Mouse (Mus musculus): ENCODE data around the gene Rph3al. TPM values are rescaled to one million over a fixed set of nuclear protein-coding genes. Genes with fewer than 3 reads are reported as not detected.

The Rph3al gene
- polyA plus RNA-seq, 1 experiment from 2014 or later = 1.6 TPM

DNA sequence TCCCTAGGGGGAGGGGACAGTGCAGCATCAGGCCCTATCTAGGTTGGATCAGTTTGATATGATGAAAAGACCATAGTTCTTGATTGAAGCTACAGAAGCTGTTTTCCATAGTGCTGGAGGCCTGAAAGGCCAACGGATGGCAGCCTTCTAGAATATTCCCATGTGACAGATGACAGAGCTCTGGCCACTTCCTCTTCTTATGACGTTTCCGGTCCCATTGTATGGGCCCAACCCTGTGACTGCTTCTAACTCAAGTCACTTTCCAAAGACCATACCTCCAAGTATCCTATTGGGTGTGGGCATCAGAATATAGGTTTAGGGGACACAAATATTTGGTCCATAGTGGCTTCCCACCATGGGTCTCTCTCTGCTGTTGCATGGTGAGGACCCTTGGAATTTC lies 57.0 kb downstream of the Rph3al start:
- 95% methylated on average over 3 of the region's 3 CpGs for WGBS
- H3K4me3 ChIP-seq (replicated peaks; ENCODE audit: low read depth, low read length) = no peak overlapping the region
- no peaks in the 10 kb centered on the region for H3K9me3 ChIP-seq (ENCODE audit: control insufficient read depth, low read length)
- H3K27me3 ChIP-seq (ENCODE audit: control insufficient read depth, insufficient read depth, low read length) = no peaks in the 10 kb centered on the region
- ATAC-seq (ENCODE audit: low FRiP score, low TSS enrichment) (no peak), DNase-seq (no peak)
- H3K36me3 ChIP-seq (ENCODE audit: control insufficient read depth, insufficient read depth, low read length) = no peaks in the 10 kb centered on the region
- no peak overlapping the region for H3K4me2 ChIP-seq (ENCODE audit: low read length)
- H3K9ac ChIP-seq (replicated peaks; ENCODE audit: low read length) = no peak overlapping the region
- no peak overlapping the region for H3K27ac ChIP-seq (replicated peaks; ENCODE audit: low read depth, low read length)
- H3K4me1 ChIP-seq (ENCODE audit: control insufficient read depth, insufficient read depth, low read length) = peaks cover 5% of the 10 kb centered on the region; the same call in 1 of the 2 replicates

DNA sequence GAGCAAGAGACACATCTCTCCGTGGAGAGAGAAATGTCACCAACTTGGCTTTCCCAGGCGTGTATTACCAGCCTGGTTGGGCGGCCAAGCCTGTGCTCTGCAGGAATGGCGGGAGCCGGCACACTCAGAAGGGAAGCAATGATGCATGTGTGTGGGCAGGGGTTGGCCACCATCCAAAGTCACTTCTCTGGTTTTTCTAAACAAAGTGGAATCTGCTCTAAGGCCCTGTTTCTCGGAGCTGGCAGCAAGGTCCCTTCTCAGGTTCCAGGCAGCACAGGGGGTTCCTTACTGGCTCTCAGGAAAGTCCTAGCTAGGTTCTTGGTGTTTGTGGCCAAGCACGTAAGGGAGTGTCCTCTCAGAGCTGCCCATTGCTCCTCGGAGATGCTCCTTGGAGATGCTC lies 58.2 kb downstream of the Rph3al start:
- H3K4me3 ChIP-seq (replicated peaks; ENCODE audit: low read depth, low read length) = no peak overlapping the region
- WGBS = 66% methylated on average over 8 of the region's 8 CpGs
- H3K27ac ChIP-seq (replicated peaks; ENCODE audit: low read depth, low read length) = no peak overlapping the region
- H3K4me1 ChIP-seq (ENCODE audit: control insufficient read depth, insufficient read depth, low read length) = peaks cover 5% of the 10 kb centered on the region; the same call in 1 of the 2 replicates
- H3K9ac ChIP-seq (replicated peaks; ENCODE audit: low read length) = no peak overlapping the region
- no peaks in the 10 kb centered on the region for H3K9me3 ChIP-seq (ENCODE audit: control insufficient read depth, low read length)
- no peak for DNase-seq
- H3K27me3 ChIP-seq (ENCODE audit: control insufficient read depth, insufficient read depth, low read length) = no peaks in the 10 kb centered on the region
- H3K4me2 ChIP-seq (ENCODE audit: low read length) = no peak overlapping the region
- H3K36me3 ChIP-seq (ENCODE audit: control insufficient read depth, insufficient read depth, low read length) = no peaks in the 10 kb centered on the region
- ATAC-seq (ENCODE audit: low FRiP score, low TSS enrichment) = no peak

DNA sequence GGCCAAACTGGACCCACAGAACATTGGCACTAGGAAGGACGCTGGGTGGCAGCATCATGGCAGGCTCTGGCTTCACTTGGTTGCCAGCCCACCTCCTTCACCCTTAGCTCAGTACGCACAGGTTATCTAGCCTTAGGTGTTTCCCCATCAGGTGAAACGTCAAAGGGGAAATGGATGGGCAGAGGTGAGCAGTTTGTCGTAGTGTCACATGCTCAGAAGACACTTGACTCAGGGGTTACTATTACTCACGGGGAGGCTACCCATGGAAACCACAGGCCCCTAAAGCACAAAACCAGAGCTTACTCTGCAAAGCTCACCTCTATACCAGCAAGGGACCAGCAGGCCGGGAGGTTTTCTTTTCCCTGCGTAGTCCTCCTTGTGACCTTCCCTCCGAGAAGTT lies 59.8 kb downstream of the Rph3al start:
- no peak for DNase-seq
- peaks cover 5% of the 10 kb centered on the region; the same call in 1 of the 2 replicates for H3K4me1 ChIP-seq (ENCODE audit: control insufficient read depth, insufficient read depth, low read length)
- no peak overlapping the region for H3K9ac ChIP-seq (replicated peaks; ENCODE audit: low read length)
- no peak overlapping the region for H3K27ac ChIP-seq (replicated peaks; ENCODE audit: low read depth, low read length)
- 89% methylated on average over 8 of the region's 8 CpGs for WGBS
- no peaks in the 10 kb centered on the region for H3K36me3 ChIP-seq (ENCODE audit: control insufficient read depth, insufficient read depth, low read length)
- ATAC-seq (ENCODE audit: low FRiP score, low TSS enrichment) = no peak
- H3K4me3 ChIP-seq (replicated peaks; ENCODE audit: low read depth, low read length) = no peak overlapping the region
- no peaks in the 10 kb centered on the region for H3K27me3 ChIP-seq (ENCODE audit: control insufficient read depth, insufficient read depth, low read length)
- no peak overlapping the region for H3K4me2 ChIP-seq (ENCODE audit: low read length)
- no peaks in the 10 kb centered on the region for H3K9me3 ChIP-seq (ENCODE audit: control insufficient read depth, low read length)

DNA sequence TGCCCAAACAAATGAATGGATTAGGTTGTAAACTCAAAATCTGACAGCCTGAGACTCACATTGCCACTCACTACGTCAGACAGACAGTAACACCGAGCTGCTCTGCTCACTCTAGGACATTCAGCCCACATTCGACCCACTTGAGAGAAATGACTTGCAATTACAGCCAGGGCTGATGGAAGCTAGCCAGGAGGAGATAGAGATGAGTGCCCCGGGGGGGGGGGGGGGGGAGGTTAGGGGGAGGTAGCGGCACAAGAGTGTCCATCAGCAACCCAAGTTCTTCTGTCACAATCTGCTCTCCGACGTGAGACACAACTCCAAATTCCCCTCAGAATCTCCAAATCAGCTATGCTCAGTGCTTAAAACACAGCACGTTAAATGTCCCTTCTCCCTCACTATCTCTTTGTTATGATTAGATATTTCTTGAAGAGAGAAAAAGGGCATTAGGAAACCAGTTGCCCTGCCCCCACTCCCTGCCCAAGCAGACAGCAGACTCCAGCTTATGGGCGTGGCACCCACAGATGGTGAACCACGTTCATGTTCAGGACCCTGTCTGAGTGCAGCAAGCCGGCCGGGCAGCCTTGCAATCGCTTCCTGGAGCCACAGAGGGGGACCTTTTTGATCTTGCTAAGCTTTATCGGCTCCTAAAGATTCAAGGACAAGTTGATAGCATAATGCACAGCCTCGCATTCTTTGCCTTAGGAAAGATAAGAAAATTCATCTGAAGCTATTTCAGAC lies 62.0 kb downstream of the Rph3al start:
- Histone ChIP-seq H3K27me3 (ENCODE audit: control insufficient read depth, insufficient read depth, low read length) (no peaks in the 10 kb centered on the region), H3K36me3 (ENCODE audit: control insufficient read depth, insufficient read depth, low read length) (no peaks in the 10 kb centered on the region), H3K4me1 (ENCODE audit: control insufficient read depth, insufficient read depth, low read length) (peaks cover 9% of the 10 kb centered on the region; the same call in 1 of the 2 replicates), H3K27ac (replicated peaks; ENCODE audit: low read depth, low read length) (no peak overlapping the region), H3K9me3 (ENCODE audit: control insufficient read depth, low read length) (no peaks in the 10 kb centered on the region), H3K4me3 (replicated peaks; ENCODE audit: low read depth, low read length) (no peak overlapping the region), H3K4me2 (ENCODE audit: low read length) (no peak overlapping the region), H3K9ac (replicated peaks; ENCODE audit: low read length) (no peak overlapping the region)
- ATAC-seq (ENCODE audit: low FRiP score, low TSS enrichment) (no peak), DNase-seq (no peak)
- WGBS = 46% methylated on average over 15 of the region's 15 CpGs

DNA sequence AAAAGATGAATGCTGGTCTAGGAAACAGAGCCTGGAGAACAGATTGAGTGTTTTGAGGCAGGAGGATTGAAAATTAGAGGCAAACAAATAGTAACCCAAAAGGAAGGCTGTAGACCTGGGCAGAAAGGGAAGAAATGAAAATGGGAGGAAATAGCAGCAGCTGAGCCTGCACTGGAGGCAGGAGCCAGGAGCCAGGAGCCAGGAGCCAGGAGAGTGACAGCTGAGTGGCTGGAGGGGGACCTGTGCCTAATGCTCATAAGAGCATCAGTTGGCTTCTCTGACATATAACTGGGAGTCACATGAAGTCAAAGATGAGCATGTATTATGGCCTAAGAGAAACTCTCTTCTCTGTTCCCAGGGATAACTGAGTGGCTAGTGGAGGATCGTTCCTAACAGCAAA lies 66.5 kb downstream of the Rph3al start:
- Histone ChIP-seq H3K9me3 (ENCODE audit: control insufficient read depth, low read length) (no peaks in the 10 kb centered on the region), H3K27me3 (ENCODE audit: control insufficient read depth, insufficient read depth, low read length) (no peaks in the 10 kb centered on the region), H3K4me3 (replicated peaks; ENCODE audit: low read depth, low read length) (no peak overlapping the region), H3K4me1 (ENCODE audit: control insufficient read depth, insufficient read depth, low read length) (peaks cover 17% of the 10 kb centered on the region; the same call in 1 of the 2 replicates), H3K4me2 (ENCODE audit: low read length) (no peak overlapping the region), H3K27ac (replicated peaks; ENCODE audit: low read depth, low read length) (no peak overlapping the region), H3K9ac (replicated peaks; ENCODE audit: low read length) (no peak overlapping the region), H3K36me3 (ENCODE audit: control insufficient read depth, insufficient read depth, low read length) (no peaks in the 10 kb centered on the region)
- DNase-seq (no peak), ATAC-seq (ENCODE audit: low FRiP score, low TSS enrichment) (no peak)
- WGBS = 85% methylated on average over 1 of the region's 1 CpGs

DNA sequence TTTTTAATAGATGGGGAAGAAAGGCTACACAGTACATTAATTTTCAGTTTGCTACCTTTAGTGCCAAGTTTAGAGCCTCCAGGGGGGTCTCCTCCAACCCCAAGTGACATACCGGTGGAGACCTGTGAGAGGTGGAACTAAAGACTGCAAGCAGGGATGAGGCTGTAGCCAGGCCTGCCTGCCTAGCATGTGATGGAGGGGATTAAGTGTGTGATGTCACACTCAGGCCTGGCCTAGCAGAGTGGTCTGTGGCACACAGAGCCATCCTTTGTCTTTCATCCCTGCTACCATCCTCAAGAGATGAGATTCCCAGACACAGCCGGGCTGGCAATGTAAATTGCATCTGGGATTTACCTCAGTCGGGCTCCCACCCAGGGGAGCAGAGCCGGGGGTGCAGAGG lies 67.3 kb downstream of the Rph3al start:
- Histone ChIP-seq H3K36me3 (ENCODE audit: control insufficient read depth, insufficient read depth, low read length) (no peaks in the 10 kb centered on the region), H3K27ac (replicated peaks; ENCODE audit: low read depth, low read length) (peak overlapping the region; percentile 41; the same call in 1 of the 2 replicates), H3K4me2 (ENCODE audit: low read length) (no peak overlapping the region), H3K4me1 (ENCODE audit: control insufficient read depth, insufficient read depth, low read length) (peaks cover 19% of the 10 kb centered on the region; the same call in 1 of the 2 replicates), H3K4me3 (replicated peaks; ENCODE audit: low read depth, low read length) (no peak overlapping the region), H3K9me3 (ENCODE audit: control insufficient read depth, low read length) (no peaks in the 10 kb centered on the region), H3K27me3 (ENCODE audit: control insufficient read depth, insufficient read depth, low read length) (no peaks in the 10 kb centered on the region), H3K9ac (replicated peaks; ENCODE audit: low read length) (no peak overlapping the region)
- DNase-seq = no peak
- WGBS = 35% methylated on average over 4 of the region's 4 CpGs
- ATAC-seq (ENCODE audit: low FRiP score, low TSS enrichment) = no peak

DNA sequence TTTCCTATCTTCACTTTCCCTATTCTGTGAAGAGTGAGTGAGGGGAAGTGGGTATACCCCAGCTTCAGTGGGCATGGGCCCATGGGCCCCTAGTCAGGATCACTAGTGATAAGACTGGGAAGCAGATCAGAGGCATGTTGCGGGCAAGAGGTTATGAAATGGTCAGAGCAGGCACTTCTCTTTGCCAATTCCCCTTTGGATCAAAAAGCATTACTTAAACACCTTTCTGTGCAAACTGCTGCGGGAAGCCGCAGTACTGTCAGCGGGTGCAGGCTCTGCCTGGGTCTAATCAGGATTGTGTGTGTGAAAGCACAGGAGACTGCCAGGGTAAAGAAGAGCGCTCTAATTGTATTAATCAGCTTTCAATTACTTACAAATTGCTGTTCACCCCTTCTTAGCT lies 67.8 kb downstream of the Rph3al start:
- ATAC-seq (ENCODE audit: low FRiP score, low TSS enrichment) = no peak
- 58% methylated on average over 5 of the region's 5 CpGs for WGBS
- no peak overlapping the region for H3K9ac ChIP-seq (replicated peaks; ENCODE audit: low read length)

DNA sequence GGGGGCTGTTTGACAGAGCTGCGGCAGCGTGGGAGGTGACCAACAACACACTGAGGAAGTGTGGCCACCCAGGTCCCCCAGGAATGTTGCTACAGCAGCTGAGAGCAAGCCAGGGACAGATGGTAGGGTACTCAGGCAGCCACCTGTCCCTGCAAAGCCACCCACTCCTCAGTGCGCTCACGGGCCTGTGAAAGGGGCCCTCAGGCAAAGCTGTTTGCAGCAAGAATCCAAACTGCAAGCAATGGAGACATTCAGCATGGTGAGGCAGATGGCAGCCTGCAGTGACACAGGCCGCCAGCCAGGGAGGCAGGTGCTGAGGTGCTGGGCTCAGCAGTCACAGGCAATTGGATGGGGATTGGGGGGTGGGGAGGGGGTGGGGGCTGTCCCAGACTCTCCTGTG lies 68.3 kb downstream of the Rph3al start:
- no peaks in the 10 kb centered on the region for H3K36me3 ChIP-seq (ENCODE audit: control insufficient read depth, insufficient read depth, low read length)
- no peaks in the 10 kb centered on the region for H3K9me3 ChIP-seq (ENCODE audit: control insufficient read depth, low read length)
- H3K27ac ChIP-seq (replicated peaks; ENCODE audit: low read depth, low read length) = peak overlapping the region; percentile 16; the same call in 1 of the 2 replicates
- WGBS = 54% methylated on average over 5 of the region's 5 CpGs
- no peak overlapping the region for H3K4me2 ChIP-seq (ENCODE audit: low read length)
- H3K9ac ChIP-seq (replicated peaks; ENCODE audit: low read length) = 0 out of 2 replicates have a peak overlapping the region, but pooled peaks have one; percentile 12
- H3K4me1 ChIP-seq (ENCODE audit: control insufficient read depth, insufficient read depth, low read length) = peaks cover 29% of the 10 kb centered on the region
- H3K27me3 ChIP-seq (ENCODE audit: control insufficient read depth, insufficient read depth, low read length) = no peaks in the 10 kb centered on the region
- H3K4me3 ChIP-seq (replicated peaks; ENCODE audit: low read depth, low read length) = no peak overlapping the region
- DNase-seq (no peak), ATAC-seq (ENCODE audit: low FRiP score, low TSS enrichment) (no peak)

More for the DNA sequence above, 67.8 kb downstream of the Rph3al start:
- Histone ChIP-seq H3K9me3 (ENCODE audit: control insufficient read depth, low read length) (no peaks in the 10 kb centered on the region), H3K4me2 (ENCODE audit: low read length) (no peak overlapping the region), H3K36me3 (ENCODE audit: control insufficient read depth, insufficient read depth, low read length) (no peaks in the 10 kb centered on the region), H3K27me3 (ENCODE audit: control insufficient read depth, insufficient read depth, low read length) (no peaks in the 10 kb centered on the region), H3K4me3 (replicated peaks; ENCODE audit: low read depth, low read length) (no peak overlapping the region), H3K27ac (replicated peaks; ENCODE audit: low read depth, low read length) (peak overlapping the region; percentile 16; the same call in 1 of the 2 replicates), H3K4me1 (ENCODE audit: control insufficient read depth, insufficient read depth, low read length) (peaks cover 24% of the 10 kb centered on the region)
- DNase-seq = no peak

DNA sequence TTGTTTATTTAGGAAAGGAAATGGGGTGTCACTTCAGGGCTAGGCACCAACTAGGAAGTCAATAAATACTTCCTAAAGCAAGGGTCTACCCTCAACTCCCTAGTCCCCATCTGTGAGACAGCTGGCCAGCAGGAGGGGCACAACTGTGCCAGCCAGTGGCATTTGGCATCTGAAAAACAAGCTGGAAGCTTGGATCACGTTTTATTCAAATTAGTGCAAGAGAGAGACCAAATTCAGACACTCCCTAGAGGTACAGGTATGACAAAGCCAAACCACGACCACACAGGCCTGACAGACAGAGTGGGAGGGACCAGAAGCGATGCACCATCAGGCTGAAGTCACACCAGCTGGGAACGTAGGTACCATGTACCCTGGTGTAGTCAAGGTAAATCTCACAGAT lies 71.4 kb downstream of the Rph3al start:
- WGBS = 65% methylated on average over 4 of the region's 4 CpGs
- Histone ChIP-seq H3K27ac (replicated peaks; ENCODE audit: low read depth, low read length) (no peak overlapping the region), H3K4me1 (ENCODE audit: control insufficient read depth, insufficient read depth, low read length) (peaks cover 33% of the 10 kb centered on the region), H3K9ac (replicated peaks; ENCODE audit: low read length) (no peak overlapping the region), H3K27me3 (ENCODE audit: control insufficient read depth, insufficient read depth, low read length) (no peaks in the 10 kb centered on the region), H3K4me2 (ENCODE audit: low read length) (no peak overlapping the region), H3K4me3 (replicated peaks; ENCODE audit: low read depth, low read length) (no peak overlapping the region), H3K36me3 (ENCODE audit: control insufficient read depth, insufficient read depth, low read length) (no peaks in the 10 kb centered on the region), H3K9me3 (ENCODE audit: control insufficient read depth, low read length) (no peaks in the 10 kb centered on the region)
- ATAC-seq (ENCODE audit: low FRiP score, low TSS enrichment) = no peak
- DNase-seq = no peak

Measured in midbrain, embryonic 14.5 days (tissue).